Mouse (Mus musculus): ENCODE measurements around the gene Fbxo27. TPM values are rescaled to one million over a fixed set of nuclear protein-coding genes. Genes with fewer than 3 reads are reported as not detected.
A peak's percentile ranks its signal among the peaks of the same experiment; 100 is the strongest.

Gene Fbxo27
- total RNA-seq, 4 experiments from 2014 or later = 2.5 to 3.4 (median 3.1) TPM

DNA sequence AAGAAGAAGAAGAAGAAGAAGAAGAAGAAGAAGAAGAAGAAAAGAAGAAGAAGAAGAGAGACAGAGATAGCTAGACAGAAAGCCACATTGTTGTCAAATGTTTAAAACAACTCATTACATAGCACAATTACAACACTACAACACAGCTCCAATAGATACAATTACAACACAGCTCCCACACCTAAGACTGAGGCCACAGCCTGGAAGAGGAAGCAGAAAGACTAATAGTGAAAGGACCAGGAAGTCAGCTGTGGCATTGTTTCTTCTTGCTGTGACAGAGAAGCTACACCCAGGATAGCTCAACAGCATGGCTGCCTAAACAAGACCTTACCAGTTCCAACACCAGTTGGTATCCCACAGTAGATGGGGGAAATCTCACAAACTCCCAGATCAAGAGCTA, 16.8 kb downstream of the Fbxo27 start:
- DNase-seq = no peak

DNA sequence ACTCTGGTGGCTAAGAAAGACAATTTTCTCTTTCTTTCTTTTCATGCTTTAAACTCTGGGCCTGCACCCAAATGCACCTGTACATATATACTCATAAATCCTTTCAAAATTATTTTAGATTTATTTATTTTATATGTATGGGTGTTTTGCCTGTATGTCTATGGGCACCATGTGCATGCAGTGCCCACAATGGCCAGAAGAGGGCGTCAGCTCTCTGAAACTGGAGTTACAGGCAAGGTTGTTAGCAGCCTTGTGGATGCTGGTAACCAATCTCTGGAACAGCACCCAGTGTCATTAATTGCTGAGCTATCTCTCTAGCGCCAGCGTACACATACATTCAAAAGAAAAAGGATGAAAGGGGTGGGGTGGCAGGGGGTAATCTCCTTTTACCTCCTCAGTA, 18.3 kb downstream of the Fbxo27 start:
- no peak for DNase-seq

- no peak for DNase-seq
Measured at GRCm38 (mm10) chr7:28714667-28715066, 22.0 kb downstream of the Fbxo27 start.

DNA sequence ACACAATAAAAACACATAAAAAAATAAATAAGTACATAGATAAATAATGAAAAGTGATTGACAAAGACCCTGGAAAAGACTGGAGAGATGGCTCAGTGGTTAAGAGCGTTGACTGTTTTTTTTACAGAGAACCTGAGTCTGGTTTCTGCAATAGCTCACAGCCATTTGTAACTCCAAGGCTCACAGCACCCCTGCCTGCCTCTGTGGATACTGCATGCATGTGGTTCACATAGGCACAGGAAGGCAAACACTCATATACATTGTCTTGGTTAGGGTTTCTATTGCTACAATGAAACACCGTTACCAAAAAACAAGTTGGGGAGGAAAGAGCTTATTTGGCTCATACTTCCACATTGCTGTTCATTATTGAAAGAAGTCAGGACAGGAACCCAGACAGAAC, 22.9 kb downstream of the Fbxo27 start:
- DNase-seq = no peak

- DNase-seq = peak; percentile 55
Measured at GRCm38 (mm10) chr7:28716590-28717281, 24.1 kb downstream of the Fbxo27 start, which contains the start of gene Fbxo17. Gene Fbxo17 (plus strand): TSS chr7:28716804.

- no peak for DNase-seq
Measured at GRCm38 (mm10) chr7:28717726-28718125, 25.1 kb downstream of the Fbxo27 start.

DNA sequence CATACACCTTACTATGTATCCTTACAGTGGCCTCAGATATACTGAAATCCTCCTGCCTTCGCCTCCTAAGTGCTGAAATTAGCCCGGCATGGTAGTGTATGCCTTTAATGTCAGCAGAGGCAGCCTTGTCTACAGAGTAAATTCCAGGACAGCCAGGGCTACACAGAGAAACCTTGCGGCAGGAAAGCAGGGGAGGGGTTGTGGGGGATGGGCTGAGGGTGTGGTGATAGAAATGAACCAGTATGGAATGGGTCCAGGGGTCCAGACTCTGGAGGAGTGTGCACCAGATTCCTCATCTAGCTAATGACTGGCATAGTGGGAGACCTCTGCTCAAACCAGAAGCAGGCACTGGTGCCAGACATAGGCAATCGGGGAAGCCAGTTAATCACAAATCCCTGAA, 26.5 kb downstream of the Fbxo27 start:
- no peak for DNase-seq

GRCm38 (mm10) chr7:28719650-28720049, 27.0 kb downstream of the Fbxo27 start:
- no peak for DNase-seq

DNA sequence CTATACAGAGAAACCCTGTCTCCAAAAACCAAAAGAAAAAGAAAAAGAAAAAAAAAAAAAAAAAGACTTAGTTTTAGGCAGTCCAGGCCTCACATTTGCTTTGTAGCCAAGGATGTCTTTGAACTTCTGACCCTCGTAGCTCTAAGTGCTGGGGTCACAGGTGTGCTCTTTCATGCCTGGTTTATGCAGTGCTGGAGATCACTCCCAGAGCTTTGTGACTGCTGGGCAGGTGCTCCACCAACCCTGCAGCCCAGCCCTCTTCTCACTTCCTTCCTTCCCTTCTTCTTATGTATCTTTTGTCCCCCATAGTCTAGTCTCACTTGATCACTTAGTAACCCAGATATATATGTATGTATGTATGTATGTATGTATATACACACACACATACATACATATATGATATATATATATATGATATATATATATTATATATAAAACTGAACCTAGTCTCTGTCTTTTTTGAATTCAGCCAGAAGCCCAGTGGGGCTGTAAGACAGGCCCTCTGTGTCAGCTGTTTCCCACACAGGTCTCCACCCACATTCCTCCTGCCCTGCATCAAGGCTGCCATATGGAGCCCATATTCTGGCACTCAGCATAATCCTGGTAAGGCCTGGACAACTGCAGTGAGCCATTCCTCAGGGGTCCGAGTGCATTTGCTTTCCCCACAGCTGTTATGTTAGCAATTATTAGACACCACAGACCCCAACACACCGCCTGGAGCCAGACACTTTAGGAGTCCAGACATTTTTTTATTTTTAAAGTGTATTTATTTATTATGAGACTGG, 28.3 kb downstream of the Fbxo27 start:
- no peak for DNase-seq

DNA sequence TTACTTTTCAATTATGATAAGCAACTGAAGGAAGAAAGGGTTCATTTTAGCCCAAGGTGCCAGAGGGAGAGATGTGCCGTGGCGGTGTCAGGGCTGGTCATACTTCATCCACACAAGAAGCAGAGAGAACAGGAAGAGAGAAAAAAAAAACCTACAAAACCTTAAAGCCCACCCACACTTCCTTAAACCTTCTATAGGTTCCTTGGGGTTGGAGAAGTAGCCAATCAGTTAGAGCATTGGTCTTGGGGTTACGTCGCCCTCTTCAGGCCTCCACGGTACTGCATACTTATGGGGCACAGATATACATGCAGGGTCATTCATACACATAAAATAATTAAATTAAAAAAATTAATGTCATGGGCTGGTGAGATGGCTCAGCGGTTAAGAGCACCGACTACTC, 29.4 kb downstream of the Fbxo27 start:
- DNase-seq = no peak

DNA sequence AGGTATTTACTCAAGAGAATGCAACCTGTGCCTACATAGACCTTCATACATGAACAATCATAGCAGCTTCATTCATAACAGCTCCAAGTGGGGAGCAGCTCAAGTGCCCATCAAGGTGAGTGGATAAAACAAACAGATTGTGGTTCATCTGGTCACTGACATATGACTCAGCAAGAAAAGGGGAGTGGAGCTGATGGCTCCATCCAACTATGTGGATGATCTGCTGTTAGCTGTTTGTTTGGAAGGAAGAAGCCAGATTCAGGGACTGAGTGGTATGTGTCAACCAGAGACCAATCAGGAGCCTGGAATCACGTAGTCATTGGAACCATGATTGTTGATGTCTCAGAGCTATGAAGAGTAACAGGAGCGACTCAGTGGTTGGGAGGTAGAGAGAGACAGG, 32.0 kb downstream of the Fbxo27 start:
- DNase-seq = no peak

- DNase-seq = peak; percentile 79
Measured at GRCm38 (mm10) chr7:28726600-28726999, 34.0 kb downstream of the Fbxo27 start.

DNA sequence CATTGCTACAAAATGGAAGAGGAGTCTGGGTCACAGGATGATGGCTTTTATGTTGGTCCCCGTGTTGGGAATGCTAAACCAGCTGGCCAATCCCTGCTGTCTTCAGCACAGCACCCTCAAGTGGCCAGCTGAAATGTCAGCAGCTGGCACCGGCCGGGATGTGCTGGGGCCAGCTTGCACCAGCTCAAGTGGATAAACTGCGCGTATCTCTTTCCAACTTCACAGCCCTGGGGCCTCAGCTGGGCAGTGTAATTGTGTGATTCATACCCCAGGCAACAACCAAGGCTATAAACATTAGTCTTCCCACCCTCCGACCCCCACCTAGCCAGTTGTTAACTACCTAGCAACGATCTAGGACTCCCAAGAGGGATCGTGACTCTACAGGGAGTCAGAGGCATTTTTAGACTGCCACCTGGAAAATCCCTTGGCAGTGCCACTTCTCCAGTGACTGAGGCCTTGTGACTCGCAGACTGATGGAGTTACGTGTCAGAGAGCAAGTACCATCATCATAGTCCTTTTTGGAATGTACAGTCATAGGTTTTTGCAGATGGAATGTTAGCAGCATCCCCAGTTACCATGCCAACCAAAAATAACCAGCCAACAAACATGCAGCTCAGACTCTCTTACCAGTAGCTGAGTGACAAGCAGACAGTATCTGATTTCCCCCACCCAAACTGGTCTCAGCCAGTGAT, 35.1 kb downstream of the Fbxo27 start:
- no peak for DNase-seq

GRCm38 (mm10) chr7:28732341-28733142, 39.9 kb downstream of the Fbxo27 start:
- peak; percentile 79 for DNase-seq

DNA sequence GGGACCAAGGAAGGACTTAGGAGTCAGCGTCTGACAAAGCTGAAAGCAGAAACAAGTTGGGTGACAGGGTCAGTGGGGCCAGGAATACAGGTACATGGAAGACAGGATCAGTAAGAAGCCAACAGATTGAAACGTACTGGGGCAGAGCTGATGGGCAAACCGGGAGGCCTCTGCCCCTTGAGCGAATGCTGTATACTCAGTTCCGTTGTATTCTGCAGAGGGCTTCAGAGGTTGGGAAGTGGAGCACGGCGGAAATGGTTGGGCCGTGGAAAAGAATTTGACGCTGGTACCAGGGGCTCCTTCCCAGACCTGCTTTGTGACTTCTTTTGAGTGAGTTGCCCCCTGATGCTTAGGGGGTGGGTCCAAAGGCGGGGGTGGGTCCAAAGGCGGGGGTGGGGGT, 40.6 kb downstream of the Fbxo27 start:
- no peak for DNase-seq

GRCm38 (mm10) chr7:28735701-28736100, 43.1 kb downstream of the Fbxo27 start:
- DNase-seq = no peak

- DNase-seq = no peak
Measured at GRCm38 (mm10) chr7:28739829-28740228, 47.2 kb downstream of the Fbxo27 start.

DNA sequence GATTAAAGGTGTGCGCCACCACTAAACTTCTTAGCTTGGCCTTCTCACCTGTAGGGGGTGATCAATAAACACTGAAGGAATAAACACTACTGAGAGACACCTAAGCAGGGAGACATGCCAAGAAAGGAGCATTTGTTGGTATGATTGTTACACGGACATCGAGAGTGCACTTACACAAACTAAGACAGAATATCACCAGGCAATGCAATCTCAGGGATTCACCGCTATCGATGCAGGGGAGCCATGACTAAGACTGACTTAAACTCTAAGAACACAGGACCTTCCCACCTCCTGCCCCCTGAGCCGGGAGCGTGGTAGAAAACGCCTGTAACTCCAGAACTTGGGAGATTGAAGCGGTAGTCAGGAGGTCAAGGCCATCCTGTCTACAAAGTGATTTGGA, 48.3 kb downstream of the Fbxo27 start:
- no peak for DNase-seq

DNA sequence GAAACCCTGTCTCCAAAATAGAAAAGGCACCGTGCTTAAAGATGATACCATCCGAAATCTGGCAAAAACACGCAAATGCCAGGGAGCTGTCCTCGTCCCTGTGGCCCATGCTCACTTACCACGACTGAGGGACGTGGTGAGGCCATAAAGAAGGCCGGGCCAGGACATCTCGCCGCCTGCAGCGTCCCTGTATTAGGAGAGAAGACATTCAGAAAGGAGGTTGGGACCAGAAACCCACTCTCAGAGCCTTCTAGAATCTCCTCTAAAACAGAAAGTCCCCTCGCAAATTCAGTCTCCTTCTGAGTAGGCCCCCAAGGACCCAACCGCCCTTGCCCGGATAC, 48.7 kb downstream of the Fbxo27 start:
- DNase-seq = no peak

- peak; percentile 96 for DNase-seq
Measured at GRCm38 (mm10) chr7:28741709-28742438, 49.2 kb downstream of the Fbxo27 start, which contains the start of the genes Mrps12 and Sars2. Gene Mrps12 (minus strand): TSS chr7:28741820. Gene Sars2 (plus strand): TSS chr7:28741992.
